Mouse (Mus musculus) ZHBTc4 (cell line): ENCODE data around the gene Mfap4.

Source experiments
- DNase-seq: peaks from one replicate; pipeline ENCODE4 v3.0.0-alpha.2; 2011; ENCODE audit warnings: low read depth, low spot score

Gene Mfap4

DNA sequence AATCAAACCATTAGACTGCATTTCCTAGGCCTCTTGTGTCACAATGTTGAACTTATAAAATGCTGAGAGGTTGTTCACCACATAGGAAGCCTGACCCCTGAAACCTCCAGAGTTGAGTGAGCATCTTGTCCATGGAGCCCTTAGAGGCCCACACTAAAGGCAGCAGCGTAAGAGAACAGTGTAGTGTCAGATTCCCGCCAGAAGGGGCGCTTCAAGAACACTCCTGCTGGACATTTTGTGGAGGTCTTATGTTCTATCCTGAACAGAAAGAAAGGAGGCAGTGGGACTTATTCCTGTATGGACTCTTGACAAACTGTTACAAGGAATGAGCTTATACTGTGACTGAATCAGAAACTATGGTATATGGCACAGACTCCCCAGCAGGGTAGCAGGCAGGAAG is 29.7 kb downstream of the Mfap4 start:
- peak; percentile 87 for DNase-seq

DNA sequence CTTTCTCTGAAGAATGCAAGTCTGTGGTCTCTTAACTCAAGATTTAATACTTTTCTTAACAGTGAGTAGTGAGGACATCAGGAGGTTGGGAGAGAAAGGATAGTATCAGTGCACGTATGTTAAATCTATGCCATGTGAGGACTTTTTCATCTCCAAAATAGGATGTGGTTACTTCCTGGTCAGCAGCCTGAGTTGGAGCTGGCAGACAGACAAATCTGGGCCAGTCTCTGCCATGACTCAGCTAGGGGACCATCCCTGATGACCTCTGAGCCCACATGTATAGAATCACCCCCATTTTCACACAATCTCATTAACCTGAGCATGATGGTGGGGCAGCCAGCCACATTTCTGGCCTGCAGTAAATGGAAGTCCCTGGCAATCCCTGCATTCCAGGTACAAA is 32.7 kb downstream of the Mfap4 start:
- no peak for DNase-seq

DNA sequence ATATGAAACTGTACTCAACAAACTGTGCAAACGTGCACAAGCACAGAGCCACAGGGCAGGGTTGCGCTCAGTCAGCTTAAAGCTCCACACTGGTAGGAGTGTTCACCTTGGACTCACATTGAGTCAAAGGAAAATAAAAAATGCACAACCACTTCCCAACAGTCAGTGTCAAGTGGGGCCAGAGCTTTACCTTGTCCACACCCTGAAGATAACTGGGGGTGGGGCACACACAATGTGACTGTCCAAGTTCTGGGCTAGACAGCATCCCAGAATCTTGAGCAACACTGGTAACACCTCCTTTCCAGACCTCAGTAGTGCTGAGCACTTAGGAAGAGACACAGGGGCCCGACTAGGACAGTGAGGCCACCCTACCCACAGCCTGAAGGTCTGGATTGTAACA is 33.6 kb downstream of the Mfap4 start:
- DNase-seq: peak; percentile 56

DNA sequence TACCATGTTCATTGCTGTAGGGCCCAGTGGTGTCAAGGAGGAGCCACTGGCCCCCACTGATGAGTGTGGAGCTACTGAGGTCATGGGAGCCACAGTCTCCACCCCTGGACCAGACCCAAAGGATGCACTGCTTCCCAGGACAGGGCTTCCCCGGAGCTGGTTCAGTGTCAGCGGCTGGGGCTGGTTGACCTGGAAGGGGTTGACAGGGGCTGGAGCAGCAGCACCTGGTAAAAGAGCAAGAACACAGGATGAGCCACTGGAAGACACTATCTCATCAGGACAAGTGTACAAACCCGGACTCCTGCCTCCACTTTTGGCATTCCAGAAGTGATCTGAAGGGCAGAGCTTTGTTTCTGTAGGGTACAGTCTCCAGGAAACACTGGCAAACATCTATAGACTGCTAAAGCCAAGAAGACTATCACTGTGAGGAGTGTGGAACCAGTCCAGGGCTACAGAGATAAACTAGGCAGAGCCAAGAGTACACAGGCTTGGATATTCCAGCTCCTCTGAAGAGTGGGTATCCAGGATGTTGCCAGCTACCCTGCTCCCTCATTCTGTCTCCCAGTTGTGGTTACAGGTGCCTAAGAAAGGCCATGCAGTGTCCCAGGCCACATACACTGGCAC is 34.4 kb downstream of the Mfap4 start:
- no peak for DNase-seq

DNA sequence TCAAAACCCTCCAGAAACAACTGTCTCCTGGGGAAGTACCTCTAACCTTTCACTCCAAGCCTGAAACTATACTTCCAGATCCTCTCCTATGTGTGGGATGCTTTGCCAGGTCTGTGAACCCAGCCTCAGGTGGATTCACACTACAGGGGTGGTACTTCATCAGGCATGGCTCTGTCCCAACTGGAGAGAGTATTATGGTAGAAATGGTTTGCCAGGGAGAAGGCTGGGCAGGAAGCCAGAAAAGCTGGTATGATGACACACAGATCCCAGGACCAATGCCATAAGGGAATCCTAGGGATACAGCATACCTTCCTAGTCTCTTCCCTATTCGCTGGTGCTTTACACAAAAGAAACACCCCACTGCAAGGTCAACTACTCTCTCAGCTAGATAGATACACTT is 41.6 kb downstream of the Mfap4 start:
- DNase-seq: no peak

DNA sequence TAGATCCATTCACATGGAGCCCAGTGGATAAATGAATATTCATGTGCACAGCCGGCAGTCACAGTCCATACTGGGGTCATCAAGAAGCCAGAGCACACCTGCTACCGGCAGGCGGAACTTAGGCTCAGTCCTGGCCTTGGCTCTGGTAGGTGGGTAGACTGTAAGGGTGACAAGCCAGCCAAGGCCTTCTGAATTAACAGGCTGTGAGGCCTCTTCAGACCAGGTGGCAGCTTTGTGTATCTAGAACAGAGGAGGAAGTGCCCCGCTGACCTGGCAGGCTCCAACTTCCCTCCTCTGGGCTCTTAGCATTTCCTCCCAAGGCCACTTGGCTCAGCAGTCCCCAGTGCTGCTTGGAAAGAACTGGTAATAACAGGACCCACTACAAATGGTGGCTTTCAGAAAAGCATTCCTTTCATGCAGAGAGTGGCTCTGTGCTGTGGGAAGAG is 44.1 kb downstream of the Mfap4 start:
- DNase-seq: peak; percentile 94

DNA sequence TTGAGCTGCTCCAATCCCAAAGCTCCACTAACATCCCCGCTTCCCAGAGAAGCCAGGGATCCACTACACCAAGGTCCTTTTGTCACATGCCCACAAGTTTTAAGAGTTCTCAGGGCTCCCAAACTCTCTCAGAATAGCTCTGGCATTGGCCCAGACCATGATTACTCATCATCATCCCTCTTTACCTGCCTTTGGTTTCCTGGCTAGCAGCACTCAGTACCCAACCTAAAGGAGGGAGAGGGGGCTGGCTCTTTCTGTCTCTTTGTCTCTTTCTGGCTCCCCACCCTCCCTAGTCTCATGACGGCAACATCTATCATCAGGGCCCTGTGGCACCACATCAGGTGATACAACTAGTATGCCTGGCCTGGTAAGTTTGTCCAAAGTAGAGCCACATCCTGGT is 47.6 kb downstream of the Mfap4 start:
- DNase-seq: no peak

DNA sequence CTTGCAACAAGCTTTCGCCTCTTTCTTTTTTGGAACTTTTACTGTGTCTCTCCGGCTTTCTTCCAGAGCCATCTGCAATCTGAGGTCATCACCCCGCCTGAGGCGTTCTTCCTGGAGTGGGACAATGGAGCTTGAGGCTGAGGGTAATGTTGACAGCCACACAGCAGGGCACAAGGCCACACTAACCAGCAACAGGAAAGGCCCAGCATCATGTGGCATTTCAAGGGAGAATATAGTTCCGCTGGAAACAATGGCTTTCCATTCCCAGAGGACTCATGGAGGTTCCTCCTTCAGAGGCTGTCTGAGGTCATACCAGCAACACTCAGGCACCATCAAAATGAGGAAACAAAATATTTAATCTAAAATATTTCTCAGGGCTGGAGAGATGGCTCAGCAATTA is 48.3 kb downstream of the Mfap4 start:
- DNase-seq: peak; percentile 84

DNA sequence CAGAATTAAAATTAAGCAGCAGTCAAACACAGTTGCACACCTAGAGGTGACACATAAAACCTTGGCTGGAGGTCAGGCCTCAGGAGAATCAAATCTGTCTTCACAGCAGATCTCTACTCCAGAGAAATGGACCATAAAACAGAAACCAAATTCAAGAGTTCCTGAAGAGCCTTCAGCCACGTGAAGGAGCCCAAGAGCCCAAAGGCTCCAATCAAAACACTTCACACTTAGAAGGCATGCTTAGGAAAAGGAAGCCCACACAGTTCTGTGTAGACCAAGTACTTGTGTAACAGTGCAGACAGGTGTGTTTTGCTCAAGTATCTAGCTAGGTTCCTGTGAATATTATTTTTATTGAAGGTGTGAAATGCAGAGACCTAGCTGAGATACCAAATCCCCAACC is 50.3 kb downstream of the Mfap4 start:
- no peak for DNase-seq

DNA sequence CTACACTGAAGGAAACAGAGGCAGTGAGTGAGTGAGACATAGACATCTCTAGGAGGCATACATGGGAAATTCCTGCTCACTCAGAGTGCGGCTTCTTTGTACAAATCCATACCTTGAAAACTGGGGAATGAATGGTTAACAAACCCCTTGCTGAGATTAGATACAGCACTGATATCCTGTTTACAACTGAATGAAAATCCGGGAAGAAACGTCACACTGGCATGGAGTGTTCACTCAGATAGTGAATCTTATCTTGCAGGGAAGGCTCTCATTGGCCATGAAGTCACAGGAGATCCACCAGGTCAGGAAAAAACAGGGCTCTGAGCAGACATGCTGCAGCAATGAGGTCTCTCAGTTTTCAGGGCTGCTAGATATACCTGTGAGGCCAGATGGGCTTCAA is 51.7 kb downstream of the Mfap4 start:
- no peak for DNase-seq

DNA sequence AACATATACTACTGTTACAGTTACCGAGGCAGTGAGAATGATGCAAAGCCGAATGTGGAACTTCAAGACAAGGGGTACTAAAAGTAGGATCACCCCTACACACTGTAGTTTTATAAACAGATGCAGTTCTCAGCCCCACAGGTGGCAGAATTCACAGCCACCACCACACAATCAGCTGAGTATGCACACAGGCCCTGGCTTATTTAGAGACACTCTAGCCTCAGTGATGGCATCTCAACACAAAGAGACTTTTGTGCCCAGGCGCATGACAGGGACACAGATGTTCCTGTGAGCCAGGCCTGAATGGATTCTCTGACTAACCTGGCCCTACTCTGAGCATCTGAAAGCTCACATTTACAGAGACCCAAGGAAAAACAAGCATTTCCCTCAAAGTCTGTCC is 52.1 kb downstream of the Mfap4 start:
- no peak for DNase-seq
